Mouse (Mus musculus) CH12.LX (cell line): ENCODE results near the gene Ptpn14. TPM values are rescaled to one million over a fixed set of nuclear protein-coding genes. Genes with fewer than 3 reads are reported as not detected.
A peak's percentile ranks its signal among the peaks of the same experiment; 100 is the strongest.

Experiments
- DNase-seq: peaks from one replicate; pipeline ENCODE4 v3.0.0-alpha.2; 2013; ENCODE audit errors: extremely low read depth
- H3K27ac ChIP-seq: 2 replicates; pipeline ENCODE4 v1.5.1; 2012; ENCODE audit warnings: low read depth, mild to moderate bottlenecking, control low read depth, moderate library complexity; ENCODE audit not compliant: insufficient read depth
- H3K27me3 ChIP-seq: replicated peaks from 2 replicates; pipeline ENCODE3; 2012; ENCODE audit warnings: inconsistent platforms
- H3K36me3 ChIP-seq, 2 experiments: replicated peaks in 1 of 2; 2 replicates each; pipeline versions ENCODE3 to v1.6.1; 2012; ENCODE audit warnings: inconsistent platforms in 1 of 2, low read length in 1 of 2, mild to moderate bottlenecking in 1 of 2, mixed read lengths in 1 of 2, moderate library complexity in 1 of 2; ENCODE audit not compliant: control insufficient read depth in 1 of 2, insufficient read depth in 1 of 2
- H3K4me1 ChIP-seq, 2 experiments: 2 replicates each; pipeline ENCODE4 v1.6.1; 2012; ENCODE audit warnings: inconsistent platforms in 1 of 2, moderate library complexity in 1 of 2; ENCODE audit not compliant: insufficient read depth in 2 of 2, control insufficient read depth in 1 of 2
- H3K4me2 ChIP-seq: 2 replicates; pipeline ENCODE4 v1.6.1; 2012; ENCODE audit warnings: low read depth, mild to moderate bottlenecking, control low read depth; ENCODE audit not compliant: poor library complexity, insufficient read depth, severe bottlenecking
- H3K4me3 ChIP-seq, 3 experiments: fragments of 150-350 bp in 1 of 3; sonication (generic) in 1 of 3; replicated peaks in 1 of 3; 2 replicates each; pipeline versions ENCODE3 to v1.5.1; 2011 to 2012; ENCODE audit warnings: low read depth in 2 of 3, low read length in 2 of 3, mild to moderate bottlenecking in 2 of 3, moderate library complexity in 2 of 3, control low read depth in 1 of 3, improper control_type of control experiment in 1 of 3, inconsistent platforms in 1 of 3, mixed read lengths in 1 of 3; ENCODE audit not compliant: poor library complexity in 1 of 3
- H3K79me2 ChIP-seq: replicated peaks from 2 replicates; pipeline ENCODE4 v1.6.1; 2012; ENCODE audit warnings: mild to moderate bottlenecking, moderate library complexity; ENCODE audit not compliant: control insufficient read depth, poor library complexity, insufficient read depth, severe bottlenecking; ENCODE audit errors: extremely low read depth
- H3K9ac ChIP-seq: 2 replicates; pipeline ENCODE4 v1.6.1; 2012; ENCODE audit warnings: low read depth, mild to moderate bottlenecking, control low read depth, moderate library complexity; ENCODE audit not compliant: insufficient read depth
- H3K9me3 ChIP-seq: replicated peaks from 2 replicates; pipeline ENCODE3; 2012; ENCODE audit warnings: low read length, inconsistent platforms, mixed read lengths
- BHLHE40 ChIP-seq: IDR thresholded peaks from 2 replicates; pipeline ENCODE4 v1.6.1; 2011; ENCODE audit warnings: mild to moderate bottlenecking, low read depth, low read length, improper control_type of control experiment
- CTCF ChIP-seq, 2 experiments: IDR thresholded peaks in 1 of 2; conservative IDR thresholded peaks in 1 of 2; 2 replicates each; pipeline ENCODE4 v1.5.1; 2011 to 2012; ENCODE audit warnings: low read depth in 2 of 2, low read length in 2 of 2, improper control_type of control experiment in 1 of 2, inconsistent platforms in 1 of 2, mild to moderate bottlenecking in 1 of 2, moderate library complexity in 1 of 2
- E2F4 ChIP-seq: IDR thresholded peaks from 2 replicates; pipeline ENCODE4 v1.6.1; 2011; ENCODE audit warnings: low read depth, low read length, improper control_type of control experiment; ENCODE audit not compliant: insufficient replicate concordance
- EP300 ChIP-seq: IDR thresholded peaks from 2 replicates; pipeline ENCODE4 v1.6.1; 2011; ENCODE audit warnings: low read length, improper control_type of control experiment
- ETS1 ChIP-seq: conservative IDR thresholded peaks from 2 replicates; pipeline ENCODE4 v1.6.1; 2012; ENCODE audit warnings: low read depth, mild to moderate bottlenecking, inconsistent platforms, low read length, improper control_type of control experiment, moderate library complexity
- JUN ChIP-seq: IDR thresholded peaks from 2 replicates; pipeline ENCODE4 v1.6.1; 2011; ENCODE audit warnings: low read depth, mild to moderate bottlenecking, low read length, improper control_type of control experiment, moderate library complexity; ENCODE audit not compliant: insufficient read depth
- MAZ ChIP-seq: IDR thresholded peaks from 2 replicates; pipeline ENCODE4 v1.6.1; 2012; ENCODE audit warnings: low read depth, mild to moderate bottlenecking, inconsistent platforms, low read length, improper control_type of control experiment, moderate library complexity
- MYC ChIP-seq: IDR thresholded peaks from 2 replicates; pipeline ENCODE4 v1.6.1; 2011; ENCODE audit warnings: low read depth, mild to moderate bottlenecking, improper control_type of control experiment, low read length
- NELFE ChIP-seq: IDR thresholded peaks from 2 replicates; pipeline ENCODE4 v1.6.1; 2011; ENCODE audit warnings: low read depth, low read length, improper control_type of control experiment
- PAX5 ChIP-seq: IDR thresholded peaks from 2 replicates; pipeline ENCODE4 v1.6.1; 2012; ENCODE audit warnings: low read length, inconsistent platforms, mixed read lengths
- POLR2AphosphoS2 ChIP-seq: IDR thresholded peaks from 2 replicates; pipeline ENCODE4 v1.6.1; 2011; ENCODE audit warnings: low read depth, low read length, improper control_type of control experiment
- SMC3 ChIP-seq: IDR thresholded peaks from 2 replicates; pipeline ENCODE4 v1.6.1; 2011; ENCODE audit warnings: low read depth, low read length, improper control_type of control experiment
- TCF12 ChIP-seq: IDR thresholded peaks from 2 replicates; pipeline ENCODE4 v1.6.1; 2014; ENCODE audit warnings: low read depth, mild to moderate bottlenecking, inconsistent platforms, low read length, improper control_type of control experiment
- dilution Hi-C: fragments of 300-500 bp; cut with MboI; formaldehyde crosslinking; loops from 2 replicates; pipeline ENCODE4 v1.14.3; 2020; ENCODE audit warnings: low sequenced_read_pairs; ENCODE audit not compliant: extremely low pct_unique_long_range_greater_than_20kb, extremely low pct_ligation_motif_present
- in situ Hi-C: fragments of 300-500 bp; cut with MboI; formaldehyde crosslinking; loops from 3 replicates; pipeline ENCODE4 v1.14.3; 2019; ENCODE audit warnings: low sequenced_read_pairs, low pct_ligation_motif_present, low pct_unique_long_range_greater_than_20kb, mixed read lengths
- polyA plus RNA-seq: library from polyadenylated mRNA; unstranded; fragments of >175 nt; gene quantifications from 2 replicates; pipeline ENCODE4 v1.2.1, GENCODE M21; 2012; ENCODE audit warnings: low read depth; ENCODE audit not compliant: insufficient read length
- total RNA-seq, 2 experiments: library from RNA; depleted of rRNA; stranded (reverse); fragments of 300-350 nt in 1 of 2; fragments of >200 nt in 1 of 2; gene quantifications; 2 replicates each; pipeline ENCODE4 v1.2.3; 2012 to 2014

Gene Ptpn14
- total and polyA plus RNA-seq, 3 experiments, result under 0.01 to 0.10 TPM; not detected in 1

- H3K9ac ChIP-seq, result peak overlapping the region; percentile 67
Observed at GRCm38 (mm10) chr1:189922721-189923120, 194.7 kb downstream of the Ptpn14 start.

DNA sequence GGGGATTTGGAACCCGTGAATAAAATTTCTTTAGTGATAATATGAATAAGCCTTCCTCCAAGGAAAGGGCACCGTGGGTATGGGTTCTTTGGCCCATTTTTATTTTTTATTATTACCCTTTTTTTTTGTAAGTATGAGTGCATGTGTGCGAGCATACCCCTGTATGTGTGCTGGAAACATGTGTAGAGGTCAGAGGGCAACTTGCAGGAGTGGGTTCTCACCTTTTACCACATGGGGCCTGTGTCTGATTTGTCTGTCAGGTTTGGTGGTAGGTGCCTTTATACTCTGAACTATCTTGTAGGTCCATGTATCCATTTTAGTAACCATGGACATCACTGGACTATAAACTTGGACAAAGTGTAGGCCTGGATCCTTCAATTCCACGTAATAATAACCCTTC is 195.1 kb downstream of the Ptpn14 start:
- Histone ChIP-seq H3K4me2 (peak overlapping the region; percentile 87; the same call in 1 of the 2 replicates), H3K79me2 (peaks cover 9% of the 10 kb centered on the region), H3K36me3 (peaks cover 0 to 10% of the 10 kb centered on the region in 2 experiments), H3K4me3 (no peak overlapping the region), H3K9me3 (no peaks in the 10 kb centered on the region), H3K9ac (0 out of 2 replicates have a peak overlapping the region, but pooled peaks have one; percentile 67), H3K27ac (no peak overlapping the region), H3K4me1 (peaks cover 7 to 35% of the 10 kb centered on the region in 2 experiments; a peak in 3 of 4 replicates), H3K27me3 (no peaks in the 10 kb centered on the region)
- no peak for TF ChIP-seq PAX5
- TF ChIP-seq TCF12, result no peak
- no peak for TF ChIP-seq JUN
- no peak for TF ChIP-seq ETS1
- DNase-seq, result no peak
- in situ Hi-C loops (loop anchor here (5.0 kb wide), 1 partner anchor 36 kb away; no protein-coding TSS in a partner anchor), dilution Hi-C loops (no loop called here)

More at GRCm38 (mm10) chr1:189922721-189923120, 194.7 kb downstream of the Ptpn14 start:
- Histone ChIP-seq H3K9me3 (no peaks in the 10 kb centered on the region), H3K27ac (no peak overlapping the region), H3K4me1 (peaks cover 7 to 40% of the 10 kb centered on the region in 2 experiments; a peak in 3 of 4 replicates), H3K4me2 (peak overlapping the region; percentile 87), H3K27me3 (no peaks in the 10 kb centered on the region), H3K4me3 (peak overlapping the region; percentile 74 to 98 (median 92)), H3K36me3 (peaks cover 0 to 13% of the 10 kb centered on the region in 2 experiments), H3K79me2 (peaks cover 9% of the 10 kb centered on the region)
- in situ Hi-C loops, result loop anchor here (5.0 kb wide), 1 partner anchor 35 kb away; no protein-coding TSS in a partner anchor
- no peak for TF ChIP-seq MYC
- TF ChIP-seq ETS1, result no peak
- no peak for TF ChIP-seq CTCF (conservative IDR thresholded peaks at IDR 0.05 in 1 of 2, IDR thresholded peaks at IDR 0.05 in 1 of 2; ENCODE audit: low read depth in 2 of 2, low read length in 2 of 2)
- no peak for TF ChIP-seq BHLHE40
- TF ChIP-seq SMC3, result no peak
- TF ChIP-seq JUN, result no peak
- TF ChIP-seq POLR2AphosphoS2, result no peak
- no peak for TF ChIP-seq EP300
- TF ChIP-seq NELFE, result no peak
- TF ChIP-seq MAZ, result no peak
- TF ChIP-seq E2F4, result no peak
- no peak for DNase-seq
- dilution Hi-C loops, result no loop called here
